Mouse (Mus musculus): ENCODE results near the gene Plppr1. TPM values are rescaled to one million over a fixed set of nuclear protein-coding genes. Genes with fewer than 3 reads are reported as not detected.

Gene Plppr1
- total and polyA plus RNA-seq, 3 experiments: not detected

DNA sequence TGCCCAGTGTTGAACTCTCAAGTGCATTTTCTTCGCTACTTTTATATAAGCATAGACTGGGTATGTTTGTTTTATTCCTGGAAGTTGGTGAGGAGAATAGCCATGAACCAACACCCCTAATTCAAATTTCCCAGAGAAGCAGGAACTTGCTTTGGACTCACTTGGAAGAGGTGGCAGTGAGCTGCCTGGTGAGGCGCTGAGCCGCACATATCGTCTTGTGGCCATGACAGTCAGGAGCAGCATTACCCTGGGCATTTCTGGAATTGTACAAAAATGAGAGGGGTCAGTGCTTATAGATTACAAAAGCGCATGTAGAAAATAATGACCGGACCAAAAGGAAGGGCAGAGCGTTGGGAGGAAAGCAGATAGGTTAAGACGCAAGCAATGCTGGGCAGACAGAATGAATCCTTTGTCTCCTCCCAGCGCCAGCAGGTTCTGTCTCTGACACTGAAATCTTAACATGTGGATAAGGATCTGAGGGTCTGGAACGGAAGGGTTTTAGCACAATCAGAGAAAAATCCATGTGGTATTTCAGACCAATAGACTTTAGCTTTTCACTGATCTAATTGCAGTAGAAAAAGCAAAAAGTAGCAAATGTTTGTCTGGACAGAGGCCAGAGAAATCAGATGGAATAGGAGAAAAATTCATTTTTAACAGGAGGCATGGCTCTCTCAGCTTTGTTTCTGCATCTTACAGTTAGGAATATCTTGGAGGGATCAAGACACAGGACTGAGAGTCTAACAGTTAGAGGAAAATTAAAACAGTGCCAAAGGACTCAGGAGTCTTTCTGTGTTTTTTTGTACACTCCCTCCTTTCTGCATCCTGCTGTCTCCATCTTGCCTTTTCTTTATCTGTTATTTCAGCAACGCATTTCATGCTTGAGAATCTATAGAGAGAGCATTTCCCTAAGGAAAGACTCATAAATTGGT is 153.8 kb downstream of the Plppr1 start:
- H3K27me3 ChIP-seq (ENCODE audit: control insufficient read depth in 1 of 2, insufficient read depth in 2 of 2, low read length in 2 of 2): no peaks in the 10 kb centered on the region
- no peak overlapping the region for H3K27ac ChIP-seq (ENCODE audit: control insufficient read depth, low read depth, low read length)
- DNase-seq (ENCODE audit: low read depth, low spot score): no peak
- no peaks in the 10 kb centered on the region for H3K79me2 ChIP-seq (ENCODE audit: control insufficient read depth, insufficient read depth, low read length, poor library complexity)
- TF ChIP-seq TAL1 (IDR thresholded peaks at IDR 0.05; ENCODE audit: low read length) (no peak), SMC3 (IDR thresholded peaks at IDR 0.05; ENCODE audit: low read depth, low read length) (no peak), RAD21 (IDR thresholded peaks at IDR 0.05; ENCODE audit: low read depth, low read length) (no peak), MAX (IDR thresholded peaks at IDR 0.05; ENCODE audit: low read length) (no peak), HCFC1 (IDR thresholded peaks at IDR 0.05; ENCODE audit: low read depth, low read length) (no peak), MAZ (IDR thresholded peaks at IDR 0.05; ENCODE audit: low read depth, low read length) (no peak), UBTF (IDR thresholded peaks at IDR 0.05; ENCODE audit: borderline replicate concordance, insufficient read depth, low read depth, low read length) (no peak), ZKSCAN1 (IDR thresholded peaks at IDR 0.05; ENCODE audit: low read depth, low read length) (no peak), MXI1 (IDR thresholded peaks at IDR 0.05; ENCODE audit: low read depth, low read length) (no peak), ETS1 (IDR thresholded peaks at IDR 0.05; ENCODE audit: low read depth, low read length) (no peak), CHD2 (IDR thresholded peaks at IDR 0.05; ENCODE audit: low read length) (no peak), USF1 (IDR thresholded peaks at IDR 0.05; ENCODE audit: low read depth, low read length) (no peak), NELFE (IDR thresholded peaks at IDR 0.05; ENCODE audit: low read depth, low read length) (no peak), TBP (IDR thresholded peaks at IDR 0.05; ENCODE audit: low read depth, low read length) (no peak), ZMIZ1 (IDR thresholded peaks at IDR 0.05; ENCODE audit: low read depth, low read length) (no peak), MYB (IDR thresholded peaks at IDR 0.05; ENCODE audit: low read depth, low read length) (no peak), BHLHE40 (IDR thresholded peaks at IDR 0.05; ENCODE audit: borderline replicate concordance, low read depth, low read length) (no peak)
- H3K9me3 ChIP-seq (replicated peaks; ENCODE audit: insufficient read depth, low read length): no peaks in the 10 kb centered on the region
- H3K9ac ChIP-seq (ENCODE audit: control insufficient read depth, low read depth, low read length, poor library complexity, severe bottlenecking): no peak overlapping the region
- no peaks in the 10 kb centered on the region for H3K36me3 ChIP-seq (ENCODE audit: control insufficient read depth in 1 of 2, insufficient read depth in 2 of 2, low read length in 2 of 2)
- no peaks in the 10 kb centered on the region for H3K4me1 ChIP-seq (ENCODE audit: control insufficient read depth in 1 of 2, insufficient read depth in 2 of 2, low read length in 2 of 2)
- no peak overlapping the region for H3K4me3 ChIP-seq (ENCODE audit: control insufficient read depth in 1 of 2, insufficient read depth in 1 of 2, low read depth in 2 of 2, low read length in 2 of 2)

DNA sequence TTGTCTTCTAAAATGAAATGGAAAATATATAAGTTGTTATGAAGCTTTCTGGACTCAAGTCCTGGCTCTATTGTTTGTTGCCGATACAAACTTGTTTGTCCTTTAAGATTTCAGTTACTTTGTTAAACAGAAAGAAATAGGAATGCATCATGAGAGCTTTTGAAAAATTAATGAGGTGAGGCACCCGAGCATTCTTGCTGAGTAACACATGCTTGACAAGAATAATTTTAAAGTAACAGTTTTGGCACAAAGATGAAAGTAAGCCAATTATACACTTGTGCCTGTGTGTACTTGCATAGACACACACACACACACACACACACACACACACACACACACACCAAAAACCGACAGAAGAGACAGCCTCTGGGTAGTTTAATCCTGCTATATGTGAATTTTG is 155.3 kb downstream of the Plppr1 start:
- H3K27ac ChIP-seq (ENCODE audit: control insufficient read depth, low read depth, low read length): no peak overlapping the region
- H3K79me2 ChIP-seq (ENCODE audit: control insufficient read depth, insufficient read depth, low read length, poor library complexity): no peaks in the 10 kb centered on the region
- H3K9ac ChIP-seq (ENCODE audit: control insufficient read depth, low read depth, low read length, poor library complexity, severe bottlenecking): no peak overlapping the region
- no peaks in the 10 kb centered on the region for H3K9me3 ChIP-seq (replicated peaks; ENCODE audit: insufficient read depth, low read length)
- no peak overlapping the region for H3K4me3 ChIP-seq (ENCODE audit: control insufficient read depth in 1 of 2, insufficient read depth in 1 of 2, low read depth in 2 of 2, low read length in 2 of 2)
- no peak for TF ChIP-seq UBTF (IDR thresholded peaks at IDR 0.05; ENCODE audit: borderline replicate concordance, insufficient read depth, low read depth, low read length)
- no peak for TF ChIP-seq ZC3H11A (IDR thresholded peaks at IDR 0.05; ENCODE audit: low read depth, low read length)
- no peak for TF ChIP-seq MYB (IDR thresholded peaks at IDR 0.05; ENCODE audit: low read depth, low read length)
- no peak for TF ChIP-seq USF1 (IDR thresholded peaks at IDR 0.05; ENCODE audit: low read depth, low read length)
- no peak for TF ChIP-seq NRF1 (IDR thresholded peaks at IDR 0.05; ENCODE audit: insufficient read depth, low read depth, low read length, poor library complexity, severe bottlenecking)
- no peak for TF ChIP-seq CHD2 (IDR thresholded peaks at IDR 0.05; ENCODE audit: low read length)
- TF ChIP-seq TAL1 (IDR thresholded peaks at IDR 0.05; ENCODE audit: low read length): no peak
- no peak for TF ChIP-seq EP300 (IDR thresholded peaks at IDR 0.05; ENCODE audit: low read depth in 1 of 2, low read length in 2 of 2)
- TF ChIP-seq USF2 (IDR thresholded peaks at IDR 0.05; ENCODE audit: borderline replicate concordance in 1 of 2, insufficient read depth in 1 of 2, low read depth in 1 of 2, low read length in 2 of 2): no peak
- no peaks in the 10 kb centered on the region for H3K4me1 ChIP-seq (ENCODE audit: control insufficient read depth in 1 of 2, insufficient read depth in 2 of 2, low read length in 2 of 2)
- no peaks in the 10 kb centered on the region for H3K27me3 ChIP-seq (ENCODE audit: control insufficient read depth in 1 of 2, insufficient read depth in 2 of 2, low read length in 2 of 2)
- DNase-seq (ENCODE audit: low read depth, low spot score): no peak
- no peaks in the 10 kb centered on the region for H3K36me3 ChIP-seq (ENCODE audit: control insufficient read depth in 1 of 2, insufficient read depth in 2 of 2, low read length in 2 of 2)

Measured in MEL (cell line).